Mouse (Mus musculus): Measurements from ENCODE around the gene Ccr10. TPM values are rescaled to one million over a fixed set of nuclear protein-coding genes. Genes with fewer than 3 reads are reported as not detected.

The Ccr10 gene
- polyA plus RNA-seq, 1 experiment from 2014 or later = 0.19 TPM

GRCm38 (mm10) chr11:101187541-101187940, 12.3 kb upstream of the Ccr10 start:
- H3K27me3 ChIP-seq (replicated peaks) = peaks cover 4% of the 10 kb centered on the region; the same call in 1 of the 2 replicates
- ATAC-seq (ENCODE audit: extremely low read depth, insufficient number of reproducible peaks, low FRiP score, low TSS enrichment) = no peak
- no peak overlapping the region for H3K9ac ChIP-seq
- H3K27ac ChIP-seq (replicated peaks) = no peak overlapping the region
- H3K4me1 ChIP-seq = peaks cover 35% of the 10 kb centered on the region
- no peak overlapping the region for H3K4me3 ChIP-seq
- no peaks in the 10 kb centered on the region for H3K9me3 ChIP-seq
- WGBS = 85% methylated on average over 5 of the region's 5 CpGs
- no peak overlapping the region for H3K4me2 ChIP-seq
- peaks cover 12% of the 10 kb centered on the region for H3K36me3 ChIP-seq

DNA sequence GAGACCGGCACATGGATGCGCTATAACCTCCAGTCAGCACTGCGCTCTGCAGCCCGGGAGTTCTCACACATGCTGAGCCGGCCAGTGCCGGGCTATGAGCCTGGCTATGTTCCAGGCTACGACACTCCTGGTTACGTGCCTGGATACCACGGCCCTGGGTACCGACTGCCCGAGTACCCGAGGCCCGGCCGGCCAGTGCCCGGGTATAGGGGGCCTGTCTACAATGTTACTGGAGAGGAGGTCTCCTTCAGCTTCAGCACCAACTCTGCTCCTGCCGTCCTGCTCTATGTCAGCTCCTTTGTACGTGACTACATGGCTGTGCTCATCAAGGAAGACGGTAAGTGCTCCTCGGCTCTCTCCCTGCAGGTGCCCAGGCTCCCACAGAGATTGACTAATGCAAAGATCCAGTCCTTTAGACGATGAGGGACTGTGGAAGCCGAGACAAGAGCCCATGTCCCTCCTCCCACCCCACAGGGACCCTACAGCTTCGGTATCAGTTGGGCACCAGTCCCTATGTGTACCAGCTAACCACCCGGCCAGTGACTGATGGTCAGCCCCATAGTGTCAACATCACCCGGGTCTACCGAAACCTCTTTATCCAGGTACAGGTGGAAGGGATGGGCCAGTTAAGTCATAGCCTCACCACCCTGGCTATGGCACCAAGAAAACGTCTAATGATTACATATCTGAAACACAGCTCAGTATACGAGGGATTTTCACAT, 11.4 kb upstream of the Ccr10 start:
- Histone ChIP-seq H3K27ac (replicated peaks) (no peak overlapping the region), H3K27me3 (replicated peaks) (peaks cover 11% of the 10 kb centered on the region), H3K4me1 (peaks cover 33% of the 10 kb centered on the region), H3K4me3 (no peak overlapping the region), H3K36me3 (peaks cover 7% of the 10 kb centered on the region; the same call in 1 of the 2 replicates), H3K9ac (no peak overlapping the region), H3K4me2 (no peak overlapping the region), H3K9me3 (no peaks in the 10 kb centered on the region)
- WGBS = 84% methylated on average over 27 of the region's 27 CpGs
- no peak for ATAC-seq (ENCODE audit: extremely low read depth, insufficient number of reproducible peaks, low FRiP score, low TSS enrichment)

- Histone ChIP-seq H3K27me3 (replicated peaks) (peaks cover 16% of the 10 kb centered on the region), H3K4me3 (no peak overlapping the region), H3K9ac (no peak overlapping the region), H3K4me1 (peaks cover 20% of the 10 kb centered on the region), H3K9me3 (no peaks in the 10 kb centered on the region), H3K27ac (replicated peaks) (no peak overlapping the region), H3K4me2 (no peak overlapping the region), H3K36me3 (peaks cover 7% of the 10 kb centered on the region; the same call in 1 of the 2 replicates)
- WGBS = 89% methylated on average over 4 of the region's 4 CpGs
- ATAC-seq (ENCODE audit: extremely low read depth, insufficient number of reproducible peaks, low FRiP score, low TSS enrichment) = no peak
Measured at GRCm38 (mm10) chr11:101185441-101185840, 10.2 kb upstream of the Ccr10 start.

GRCm38 (mm10) chr11:101184984-101185383, 9.7 kb upstream of the Ccr10 start:
- ATAC-seq (ENCODE audit: extremely low read depth, insufficient number of reproducible peaks, low FRiP score, low TSS enrichment) = no peak
- 83% methylated on average over 12 of the region's 12 CpGs for WGBS
- peak overlapping the region; percentile 37; the same call in 1 of the 2 replicates for H3K9ac ChIP-seq

DNA sequence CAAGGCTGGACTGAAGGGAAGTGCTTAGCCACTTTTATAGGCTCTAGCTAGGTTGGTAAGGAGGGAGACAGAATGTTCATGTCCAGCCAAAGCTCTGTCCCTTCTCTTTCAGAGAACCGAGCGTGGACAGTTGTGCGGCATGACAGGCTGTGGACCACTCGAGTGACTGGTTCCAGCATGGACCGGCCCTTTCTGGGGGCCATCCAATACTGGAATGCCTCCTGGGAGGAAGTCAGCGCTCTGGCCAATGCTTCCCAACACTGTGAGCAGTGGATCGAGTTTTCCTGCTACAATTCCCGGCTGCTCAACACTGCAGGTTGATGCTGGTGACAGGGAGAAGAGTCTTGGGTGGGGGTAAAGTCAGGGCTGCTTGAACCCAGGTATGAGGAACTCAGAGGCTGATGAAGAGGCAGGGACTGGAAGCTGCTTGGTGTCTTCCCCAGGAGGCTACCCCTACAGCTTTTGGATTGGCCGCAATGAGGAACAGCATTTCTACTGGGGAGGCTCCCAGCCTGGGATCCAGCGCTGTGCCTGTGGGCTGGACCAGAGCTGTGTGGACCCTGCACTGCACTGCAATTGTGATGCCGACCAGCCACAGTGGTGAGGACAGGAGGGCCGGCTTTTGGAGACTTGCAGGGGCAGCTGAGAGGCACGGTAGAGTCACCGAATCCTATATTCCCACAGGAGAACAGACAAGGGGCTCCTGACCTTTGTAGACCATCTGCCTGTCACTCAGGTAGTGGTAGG, 7.7 kb upstream of the Ccr10 start:
- 63% methylated on average over 14 of the region's 14 CpGs for WGBS
- no peak for ATAC-seq (ENCODE audit: extremely low read depth, insufficient number of reproducible peaks, low FRiP score, low TSS enrichment)
- peaks cover 7% of the 10 kb centered on the region; the same call in 1 of the 2 replicates for H3K36me3 ChIP-seq
- peaks cover 37% of the 10 kb centered on the region for H3K27me3 ChIP-seq (replicated peaks)
- H3K9me3 ChIP-seq = no peaks in the 10 kb centered on the region
- H3K4me3 ChIP-seq = no peak overlapping the region
- H3K4me2 ChIP-seq = no peak overlapping the region
- peaks cover 4% of the 10 kb centered on the region; the same call in 1 of the 2 replicates for H3K4me1 ChIP-seq
- H3K9ac ChIP-seq = 0 out of 2 replicates have a peak overlapping the region, but pooled peaks have one; percentile 5
- no peak overlapping the region for H3K27ac ChIP-seq (replicated peaks)

More at GRCm38 (mm10) chr11:101184984-101185383, 9.7 kb upstream of the Ccr10 start:
- Histone ChIP-seq H3K4me1 (peaks cover 16% of the 10 kb centered on the region), H3K4me3 (no peak overlapping the region), H3K4me2 (no peak overlapping the region), H3K9me3 (no peaks in the 10 kb centered on the region), H3K36me3 (peaks cover 7% of the 10 kb centered on the region; the same call in 1 of the 2 replicates), H3K27ac (replicated peaks) (no peak overlapping the region), H3K27me3 (replicated peaks) (peaks cover 18% of the 10 kb centered on the region)

- H3K4me3 ChIP-seq = no peak overlapping the region
- no peak for ATAC-seq (ENCODE audit: extremely low read depth, insufficient number of reproducible peaks, low FRiP score, low TSS enrichment)
- 86% methylated on average over 11 of the region's 11 CpGs for WGBS
- H3K9ac ChIP-seq = no peak overlapping the region
- peaks cover 5% of the 10 kb centered on the region; the same call in 1 of the 2 replicates for H3K36me3 ChIP-seq
- no peak overlapping the region for H3K27ac ChIP-seq (replicated peaks)
- no peaks in the 10 kb centered on the region for H3K9me3 ChIP-seq
- H3K27me3 ChIP-seq (replicated peaks) = peaks cover 46% of the 10 kb centered on the region
- no peak overlapping the region for H3K4me2 ChIP-seq
- H3K4me1 ChIP-seq = peaks cover 8% of the 10 kb centered on the region
Measured at GRCm38 (mm10) chr11:101181961-101182360, 6.7 kb upstream of the Ccr10 start.

- H3K9ac ChIP-seq = no peak overlapping the region
- no peak overlapping the region for H3K4me2 ChIP-seq
- no peak overlapping the region for H3K27ac ChIP-seq (replicated peaks)
- H3K9me3 ChIP-seq = no peaks in the 10 kb centered on the region
- no peak overlapping the region for H3K4me3 ChIP-seq
- H3K36me3 ChIP-seq = no peaks in the 10 kb centered on the region
- 41% methylated on average over 10 of the region's 10 CpGs for WGBS
- peaks cover 55% of the 10 kb centered on the region for H3K27me3 ChIP-seq (replicated peaks)
- no peak for ATAC-seq (ENCODE audit: extremely low read depth, insufficient number of reproducible peaks, low FRiP score, low TSS enrichment)
- peaks cover 17% of the 10 kb centered on the region for H3K4me1 ChIP-seq
Measured at GRCm38 (mm10) chr11:101180846-101181740, 5.8 kb upstream of the Ccr10 start.

DNA sequence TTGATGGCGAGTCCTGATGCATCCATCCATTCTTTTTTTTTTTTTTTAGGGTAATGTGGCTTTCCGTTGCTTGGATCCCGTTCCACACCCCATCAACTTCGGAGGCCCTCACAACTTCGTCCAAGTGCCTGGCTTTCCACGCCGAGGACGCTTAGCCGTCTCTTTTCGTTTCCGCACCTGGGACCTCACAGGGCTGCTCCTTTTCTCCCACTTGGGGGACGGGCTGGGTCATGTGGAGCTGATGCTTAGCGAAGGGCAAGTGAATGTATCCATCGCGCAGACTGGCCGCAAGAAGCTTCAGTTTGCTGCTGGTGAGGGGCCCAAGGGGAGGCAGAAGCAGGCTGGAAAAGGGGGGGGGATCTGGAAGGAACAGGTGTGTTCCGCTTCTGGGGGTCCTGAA, 5.0 kb upstream of the Ccr10 start:
- ATAC-seq (ENCODE audit: extremely low read depth, insufficient number of reproducible peaks, low FRiP score, low TSS enrichment) = no peak
- Histone ChIP-seq H3K27ac (replicated peaks) (no peak overlapping the region), H3K27me3 (replicated peaks) (peaks cover 62% of the 10 kb centered on the region), H3K36me3 (no peaks in the 10 kb centered on the region), H3K4me1 (peaks cover 24% of the 10 kb centered on the region), H3K9ac (no peak overlapping the region), H3K4me2 (no peak overlapping the region), H3K9me3 (no peaks in the 10 kb centered on the region), H3K4me3 (no peak overlapping the region)
- 67% methylated on average over 17 of the region's 17 CpGs for WGBS

DNA sequence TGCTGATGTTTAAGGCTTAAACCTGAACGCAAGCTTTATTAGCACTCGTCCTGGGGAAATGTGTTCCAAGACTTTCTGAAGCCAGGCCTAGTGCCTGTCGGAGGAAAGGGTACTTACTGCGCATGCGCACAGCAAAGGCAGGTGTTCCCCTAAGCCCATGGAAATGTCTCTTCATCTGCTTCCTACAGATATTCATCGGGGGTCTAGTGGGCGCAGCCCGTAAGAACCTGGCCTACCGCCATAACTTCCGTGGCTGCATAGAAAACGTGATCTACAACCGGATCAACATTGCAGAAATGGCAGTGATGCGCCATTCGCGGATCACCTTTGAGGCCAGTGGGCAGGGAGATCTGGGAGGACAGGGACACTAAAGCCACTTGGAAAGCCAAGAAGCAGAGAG, 4.1 kb upstream of the Ccr10 start:
- Histone ChIP-seq H3K9ac (no peak overlapping the region; the same call in 1 of the 2 replicates), H3K27me3 (replicated peaks) (peaks cover 70% of the 10 kb centered on the region), H3K27ac (replicated peaks) (no peak overlapping the region), H3K4me3 (no peak overlapping the region), H3K4me1 (peaks cover 34% of the 10 kb centered on the region), H3K9me3 (no peaks in the 10 kb centered on the region), H3K36me3 (no peaks in the 10 kb centered on the region), H3K4me2 (no peak overlapping the region)
- WGBS = 76% methylated on average over 15 of the region's 15 CpGs
- no peak for ATAC-seq (ENCODE audit: extremely low read depth, insufficient number of reproducible peaks, low FRiP score, low TSS enrichment)

DNA sequence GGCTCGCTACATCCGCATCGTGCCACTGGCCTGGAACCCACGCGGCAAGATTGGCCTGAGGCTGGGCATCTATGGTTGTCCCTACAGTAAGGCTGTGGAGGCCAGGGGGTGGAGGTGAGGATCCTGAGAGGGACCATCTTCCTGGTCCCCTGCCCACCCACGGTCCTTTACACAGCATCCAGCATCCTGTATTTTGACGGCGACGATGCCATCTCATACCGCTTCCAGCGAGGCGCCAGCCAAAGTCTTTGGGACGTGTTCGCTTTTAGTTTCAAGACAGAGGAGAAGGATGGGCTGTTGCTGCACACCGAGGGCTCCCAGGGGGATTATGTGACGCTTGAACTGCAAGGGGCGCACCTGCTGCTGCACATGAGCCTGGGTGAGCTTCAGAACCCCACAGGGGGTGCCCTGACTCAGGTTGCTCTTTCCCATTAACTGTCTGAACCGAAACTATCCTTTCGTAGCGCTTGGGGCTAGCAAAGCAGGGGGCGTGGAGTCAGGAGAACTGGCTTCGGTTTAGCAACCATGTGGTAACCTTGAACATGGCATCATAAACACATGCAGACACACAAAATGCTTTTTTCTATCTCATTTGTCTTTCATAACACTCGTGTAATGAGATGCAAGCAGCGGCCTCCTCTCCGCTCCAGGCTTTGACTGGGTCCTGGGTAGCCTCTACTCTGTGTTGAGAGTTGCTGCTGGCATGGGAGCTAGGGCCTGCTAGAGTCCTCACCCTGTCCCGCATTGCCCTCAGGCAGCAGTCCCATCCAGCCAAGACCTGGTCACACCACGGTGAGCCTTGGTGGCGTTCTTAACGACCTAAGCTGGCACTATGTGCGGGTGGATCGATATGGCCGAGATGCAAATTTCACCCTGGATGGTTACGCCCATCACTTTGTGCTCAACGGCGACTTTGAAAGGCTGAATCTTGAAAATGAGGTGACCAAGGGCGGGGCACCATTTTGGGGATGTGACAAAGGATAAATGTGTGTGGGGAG, 3.1 kb upstream of the Ccr10 start:
- H3K27me3 ChIP-seq (replicated peaks) = peaks cover 73% of the 10 kb centered on the region
- no peaks in the 10 kb centered on the region for H3K36me3 ChIP-seq
- no peak for ATAC-seq (ENCODE audit: extremely low read depth, insufficient number of reproducible peaks, low FRiP score, low TSS enrichment)
- 56% methylated on average over 36 of the region's 36 CpGs for WGBS
- no peaks in the 10 kb centered on the region for H3K9me3 ChIP-seq
- no peak overlapping the region for H3K4me3 ChIP-seq
- H3K9ac ChIP-seq = 0 out of 2 replicates have a peak overlapping the region, but pooled peaks have one; percentile 34
- peaks cover 43% of the 10 kb centered on the region for H3K4me1 ChIP-seq
- peak overlapping the region; percentile 33 for H3K4me2 ChIP-seq
- H3K27ac ChIP-seq (replicated peaks) = no peak overlapping the region
